Mouse (Mus musculus): Measurements from ENCODE around the gene Apcs.

Gene Apcs

GRCm38 (mm10) chr1:172894777-172895357 lies at the start of gene Apcs:
Gene Apcs, minus strand, starts transcription at chr1:172895041.
- DNase-seq, result no peak

GRCm38 (mm10) chr1:172932197-172932596 lies 37.4 kb upstream of the Apcs start:
- no peak for DNase-seq

- peak; percentile 3 for DNase-seq
Observed at GRCm38 (mm10) chr1:172918450-172918849, 23.6 kb upstream of the Apcs start.

GRCm38 (mm10) chr1:172917115-172917514 lies 22.3 kb upstream of the Apcs start:
- DNase-seq, result no peak

- no peak for DNase-seq
Observed at GRCm38 (mm10) chr1:172903313-172903712, 8.5 kb upstream of the Apcs start.

- DNase-seq, result no peak
Observed at GRCm38 (mm10) chr1:172895435-172895834, 594 bp upstream of the Apcs start.

GRCm38 (mm10) chr1:172876675-172877074 lies 18.2 kb downstream of the Apcs start:
- DNase-seq, result no peak

- no peak for DNase-seq
Observed at GRCm38 (mm10) chr1:172875265-172875664, 19.6 kb downstream of the Apcs start.

GRCm38 (mm10) chr1:172848171-172848570 lies 46.7 kb downstream of the Apcs start:
- DNase-seq, result no peak

GRCm38 (mm10) chr1:172847044-172847761 lies 47.6 kb downstream of the Apcs start:
- peak; percentile 6 for DNase-seq
